Mouse (Mus musculus) midbrain, embryonic 10.5 days (tissue): ENCODE results near the gene Gm10424. TPM values are rescaled to one million over a fixed set of nuclear protein-coding genes. Genes with fewer than 3 reads are reported as not detected.
"Not testable (repeated sequence)": the region's sequence is repeated elsewhere in the genome, so short reads cannot be mapped to it uniquely, and the experiment has no call there.

ENCODE experiments used
- DNase-seq: peaks from one replicate; pipeline ENCODE4 v3.0.0-alpha.2; 2017; ENCODE audit warnings: low spot score
- H3K27ac ChIP-seq: fragments of 300-500 bp; sonication (generic); replicated peaks from 2 replicates; pipeline ENCODE4 v1.5.1; 2016; ENCODE audit warnings: mild to moderate bottlenecking
- H3K27me3 ChIP-seq: fragments of 300-500 bp; sonication (generic); 2 replicates; pipeline ENCODE4 v1.6.1; 2016; ENCODE audit warnings: low read depth, mild to moderate bottlenecking; ENCODE audit not compliant: poor library complexity, severe bottlenecking
- H3K36me3 ChIP-seq: fragments of 300-500 bp; sonication (generic); 2 replicates; pipeline ENCODE4 v1.6.1; 2016; ENCODE audit warnings: mild to moderate bottlenecking, moderate library complexity
- H3K4me1 ChIP-seq: fragments of 300-500 bp; sonication (generic); 2 replicates; pipeline ENCODE4 v1.6.1; 2016
- H3K4me3 ChIP-seq: fragments of 300-500 bp; sonication (generic); 2 replicates; pipeline ENCODE4 v1.5.1; 2016; ENCODE audit warnings: mild to moderate bottlenecking, moderate library complexity
- H3K9me3 ChIP-seq: fragments of 300-500 bp; sonication (generic); replicated peaks from 2 replicates; pipeline ENCODE4 v1.6.1; 2016; ENCODE audit warnings: mild to moderate bottlenecking
- WGBS: fragments of 180-500 bp; shearing (Covaris S2); methylation state at CpG from one replicate; pipeline ENCODE4 v1.1.7; 2016; 5-methylcytosine and 5-hydroxymethylcytosine counted together
- polyA plus RNA-seq: library from polyadenylated mRNA; unstranded; fragments of >200 nt; fragmentation: Nextera tagmentation; extraction: Ambion mirVana; gene quantifications from 2 replicates; pipeline ENCODE4 v1.2.1, GENCODE M21; 2016

Gene Gm10424
- polyA plus RNA-seq = not detected in 2 replicates

GRCm38 (mm10) chr5:95272668-95273067 is at the start of gene Gm10424:
Gene Gm10424, minus strand, starts transcription at chr5:95272768.
- H3K27me3 ChIP-seq, H3K9me3 ChIP-seq, DNase-seq, H3K4me1 ChIP-seq, H3K27ac ChIP-seq, H3K36me3 ChIP-seq, H3K4me3 ChIP-seq: not testable (repeated sequence)
- no CpG with 5 or more reads among the region's 1 CpGs for WGBS

GRCm38 (mm10) chr5:95305611-95306010 is 33.0 kb upstream of the Gm10424 start, which contains the start of gene Gm3259:
Gene Gm3259, plus strand, starts transcription at chr5:95305911.
- H3K27ac ChIP-seq, H3K36me3 ChIP-seq, H3K4me1 ChIP-seq, H3K27me3 ChIP-seq, H3K4me3 ChIP-seq, H3K9me3 ChIP-seq, DNase-seq: not testable (repeated sequence)
- WGBS = 67% methylated on average over 2 of the region's 2 CpGs

Other genes starting within 250 kb of the Gm10424 start
- gene Gm7942, start 165.8 kb downstream of the Gm10424 start, polyA plus RNA-seq = not detected in 2 replicates
- not detected in 2 replicates for gene Gm16513, start 90.1 kb downstream of the Gm10424 start, polyA plus RNA-seq
- not detected in 2 replicates for gene Gm3259, start 33.1 kb upstream of the Gm10424 start, polyA plus RNA-seq
- not detected in 2 replicates for gene D5Ertd577e, start 184.0 kb upstream of the Gm10424 start, polyA plus RNA-seq
- not detected in 2 replicates for gene Gm3286, start 238.0 kb upstream of the Gm10424 start, polyA plus RNA-seq